Mouse (Mus musculus): ENCODE data around the gene Fam184b. TPM values are rescaled to one million over a fixed set of nuclear protein-coding genes. Genes with fewer than 3 reads are reported as not detected.

Fam184b gene
- total and polyA plus RNA-seq, 3 experiments = not detected

DNA sequence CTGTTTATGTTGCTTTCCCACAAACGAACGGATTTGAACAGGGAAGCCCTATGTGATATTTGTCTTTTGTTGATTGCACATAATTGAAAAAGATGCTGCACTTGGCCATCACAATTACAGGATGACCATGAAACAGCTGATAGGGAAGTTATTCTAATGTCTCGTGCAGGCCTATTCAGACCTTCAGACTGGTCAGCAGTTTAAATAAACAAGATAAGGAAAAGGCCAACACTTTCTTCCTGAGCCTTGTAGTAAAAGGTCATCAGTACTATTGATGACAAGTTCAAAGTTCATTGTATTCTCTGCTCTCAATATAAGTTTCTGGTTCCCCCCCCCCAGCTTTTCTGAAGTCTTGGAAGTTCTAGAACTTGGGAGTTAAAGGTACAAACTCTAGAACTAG is 156.8 kb downstream of the Fam184b start:
- Histone ChIP-seq H3K36me3 (replicated peaks in 1 of 2; ENCODE audit: control insufficient read depth in 1 of 2, insufficient read depth in 1 of 2, low read length in 1 of 2) (no peaks in the 10 kb centered on the region), H3K4me2 (ENCODE audit: insufficient read depth, low read depth, poor library complexity, severe bottlenecking) (no peak overlapping the region), H3K9me3 (replicated peaks; ENCODE audit: low read length) (no peaks in the 10 kb centered on the region), H3K79me2 (replicated peaks; ENCODE audit: control insufficient read depth, extremely low read depth, insufficient read depth, poor library complexity, severe bottlenecking) (no peaks in the 10 kb centered on the region), H3K27ac (ENCODE audit: insufficient read depth, low read depth) (no peak overlapping the region), H3K9ac (ENCODE audit: insufficient read depth, low read depth) (no peak overlapping the region), H3K4me1 (ENCODE audit: control insufficient read depth in 1 of 2, insufficient read depth in 2 of 2) (no peaks in the 10 kb centered on the region), H3K27me3 (replicated peaks) (no peaks in the 10 kb centered on the region), H3K4me3 (replicated peaks in 1 of 3; ENCODE audit: low read depth in 2 of 3, low read length in 2 of 3, poor library complexity in 1 of 3) (no peak overlapping the region)
- in situ Hi-C loops (cut with MboI; ENCODE audit: low pct_ligation_motif_present, low pct_unique_long_range_greater_than_20kb, low sequenced_read_pairs) (no loop called here), dilution Hi-C loops (cut with MboI; ENCODE audit: extremely low pct_ligation_motif_present, extremely low pct_unique_long_range_greater_than_20kb, low sequenced_read_pairs) (no loop called here)
- no peak for DNase-seq (ENCODE audit: extremely low read depth)
- TF ChIP-seq SIN3A (IDR thresholded peaks at IDR 0.05; ENCODE audit: low read length) (no peak), MAX (IDR thresholded peaks at IDR 0.05; ENCODE audit: low read length) (no peak), MAZ (IDR thresholded peaks at IDR 0.05; ENCODE audit: low read depth, low read length) (no peak), POLR2AphosphoS2 (IDR thresholded peaks at IDR 0.05; ENCODE audit: low read depth, low read length) (no peak), USF1 (IDR thresholded peaks at IDR 0.05; ENCODE audit: low read depth, low read length) (no peak), EP300 (IDR thresholded peaks at IDR 0.05; ENCODE audit: low read length) (no peak), CHD1 (IDR thresholded peaks at IDR 0.05; ENCODE audit: low read depth, low read length) (no peak), RAD21 (IDR thresholded peaks at IDR 0.05; ENCODE audit: low read depth, low read length) (no peak), CTCF (conservative IDR thresholded peaks at IDR 0.05 in 1 of 2, IDR thresholded peaks at IDR 0.05 in 1 of 2; ENCODE audit: low read depth in 2 of 2, low read length in 2 of 2) (no peak), CHD2 (IDR thresholded peaks at IDR 0.05; ENCODE audit: low read length) (no peak), NRF1 (IDR thresholded peaks at IDR 0.05; ENCODE audit: low read depth, low read length) (no peak), ELF1 (IDR thresholded peaks at IDR 0.05; ENCODE audit: low read depth, low read length) (no peak), SMC3 (IDR thresholded peaks at IDR 0.05; ENCODE audit: low read depth, low read length) (no peak), JUN (IDR thresholded peaks at IDR 0.05; ENCODE audit: insufficient read depth, low read depth, low read length) (no peak), TBP (conservative IDR thresholded peaks at IDR 0.05; ENCODE audit: low read depth, low read length) (no peak), KAT2A (IDR thresholded peaks at IDR 0.05; ENCODE audit: insufficient replicate concordance, low read length) (no peak)

DNA sequence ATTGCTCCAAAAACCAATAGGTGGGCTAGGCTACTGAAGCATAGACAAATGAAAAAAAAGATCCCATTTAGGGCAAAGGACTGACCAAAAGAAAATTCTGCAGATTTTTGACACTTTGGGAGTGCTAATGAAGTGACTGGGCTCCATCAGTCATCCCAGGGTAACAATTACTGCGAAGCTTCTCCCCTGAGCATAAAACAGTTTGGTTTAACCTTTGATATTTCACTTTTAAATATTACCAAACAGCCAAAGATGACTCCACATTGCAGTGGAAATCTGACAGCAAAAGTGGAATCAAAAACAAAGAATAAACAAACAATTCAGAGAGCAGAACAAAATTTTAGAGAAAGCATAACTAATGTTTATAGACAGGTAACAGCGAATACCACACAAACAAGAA is 158.3 kb downstream of the Fam184b start:
- Histone ChIP-seq H3K79me2 (replicated peaks; ENCODE audit: control insufficient read depth, extremely low read depth, insufficient read depth, poor library complexity, severe bottlenecking) (no peaks in the 10 kb centered on the region), H3K9me3 (replicated peaks; ENCODE audit: low read length) (no peaks in the 10 kb centered on the region), H3K27me3 (replicated peaks) (no peaks in the 10 kb centered on the region), H3K27ac (ENCODE audit: insufficient read depth, low read depth) (no peak overlapping the region), H3K9ac (ENCODE audit: insufficient read depth, low read depth) (no peak overlapping the region), H3K4me2 (ENCODE audit: insufficient read depth, low read depth, poor library complexity, severe bottlenecking) (no peak overlapping the region), H3K4me1 (ENCODE audit: control insufficient read depth in 1 of 2, insufficient read depth in 2 of 2) (0 out of 4 replicates have a peak, but pooled peaks cover 0 to 2% of the 10 kb centered on the region in 2 experiments), H3K36me3 (replicated peaks in 1 of 2; ENCODE audit: control insufficient read depth in 1 of 2, insufficient read depth in 1 of 2, low read length in 1 of 2) (no peaks in the 10 kb centered on the region), H3K4me3 (replicated peaks in 1 of 3; ENCODE audit: low read depth in 2 of 3, low read length in 2 of 3, poor library complexity in 1 of 3) (no peak overlapping the region)
- dilution Hi-C loops (cut with MboI; ENCODE audit: extremely low pct_ligation_motif_present, extremely low pct_unique_long_range_greater_than_20kb, low sequenced_read_pairs) (no loop called here), in situ Hi-C loops (cut with MboI; ENCODE audit: low pct_ligation_motif_present, low pct_unique_long_range_greater_than_20kb, low sequenced_read_pairs) (no loop called here)
- DNase-seq (ENCODE audit: extremely low read depth) = no peak
- TF ChIP-seq MAFK (IDR thresholded peaks at IDR 0.05; ENCODE audit: insufficient replicate concordance, low read length) (no peak), NRF1 (IDR thresholded peaks at IDR 0.05; ENCODE audit: low read depth, low read length) (no peak), POLR2A (IDR thresholded peaks at IDR 0.05; ENCODE audit: low read depth, low read length) (no peak), KAT2A (IDR thresholded peaks at IDR 0.05; ENCODE audit: insufficient replicate concordance, low read length) (no peak), JUND (conservative IDR thresholded peaks at IDR 0.05; ENCODE audit: low read depth, low read length) (no peak), CTCF (conservative IDR thresholded peaks at IDR 0.05 in 1 of 2, IDR thresholded peaks at IDR 0.05 in 1 of 2; ENCODE audit: low read depth in 2 of 2, low read length in 2 of 2) (no peak), JUN (IDR thresholded peaks at IDR 0.05; ENCODE audit: insufficient read depth, low read depth, low read length) (no peak), E2F4 (IDR thresholded peaks at IDR 0.05; ENCODE audit: insufficient replicate concordance, low read depth, low read length) (no peak), UBTF (IDR thresholded peaks at IDR 0.05; ENCODE audit: low read depth, low read length) (no peak), SIN3A (IDR thresholded peaks at IDR 0.05; ENCODE audit: low read length) (no peak)
